ENCODE assay signal across 9 mouse cellular contexts in the genomic region with DNA sequence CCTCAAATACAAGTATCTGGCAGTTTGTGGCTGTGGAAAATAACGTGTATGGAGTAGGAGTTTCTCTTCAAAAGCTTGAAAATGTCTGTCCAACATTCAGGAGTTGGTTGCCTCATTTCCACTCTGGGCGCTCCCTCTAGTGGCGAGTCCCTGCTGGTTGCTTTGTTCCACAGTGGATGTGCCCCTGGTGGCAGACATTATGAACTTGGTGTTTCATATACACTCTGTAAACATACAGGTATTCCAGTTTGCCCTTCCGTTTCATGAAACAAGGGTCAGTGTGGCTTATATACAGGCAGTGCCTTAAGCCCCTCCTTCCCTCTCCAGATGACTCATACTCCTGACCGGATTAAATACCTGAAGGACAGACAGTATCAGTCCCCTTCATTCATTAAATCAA. TPM values are rescaled to one million over a fixed set of nuclear protein-coding genes. Genes with fewer than 3 reads are reported as not detected.
DNase-seq lines count a peak whose midpoint lies in the region; ATAC-seq and TF ChIP-seq lines count a peak whose summit lies in the region.
"Had no signal": no experiment of that assay in that cellular context is flagged by ENCODE, and none has a peak within 500 bp of the region (broad histone marks: within the 10 kb centered on the region; RNA-seq: fewer than 3 reads in every experiment).

No protein-coding gene starts in this region.

- no peak for TF ChIP-seq EP300 in ES-Bruce4 (IDR thresholded peaks at IDR 0.05; ENCODE audit: insufficient read depth, low read depth, low read length)

- no peak overlapping the region for H3K9ac ChIP-seq in ES-Bruce4 (ENCODE audit: low read depth, poor library complexity, severe bottlenecking)
- no peak overlapping the region for H3K9ac ChIP-seq in forebrain, embryonic 12.5 days

- H3K4me1 ChIP-seq in ES-Bruce4 (ENCODE audit: control insufficient read depth, insufficient read depth, low read length): no peaks in the 10 kb centered on the region
- no peaks in the 10 kb centered on the region for H3K4me1 ChIP-seq in forebrain, embryonic 12.5 days
- 0 out of 2 replicates have a peak, but pooled peaks cover 3% of the 10 kb centered on the region for H3K4me1 ChIP-seq in lung, adult 2 months (ENCODE audit: control insufficient read depth, insufficient read depth, low read length)

- ATAC-seq in forebrain, embryonic 12.5 days (ENCODE audit: low FRiP score): peak; percentile 80
- peak; percentile 96 for ATAC-seq in neutrophil, adult 5-6 weeks (ENCODE audit: extremely low read depth, insufficient number of reproducible peaks, low FRiP score, poor library complexity, severe bottlenecking)

- no peaks in the 10 kb centered on the region for H3K9me3 ChIP-seq in ES-Bruce4 (replicated peaks; ENCODE audit: control insufficient read depth, insufficient read depth, low read length, poor library complexity, severe bottlenecking)
- H3K9me3 ChIP-seq in forebrain, embryonic 12.5 days: no peaks in the 10 kb centered on the region

- H3K4me2 ChIP-seq in forebrain, embryonic 12.5 days: no peak overlapping the region

- TF ChIP-seq CTCF in ES-Bruce4 (IDR thresholded peaks at IDR 0.05; ENCODE audit: low read depth, low read length): peak; percentile 91
- TF ChIP-seq CTCF in lung, adult 2 months (IDR thresholded peaks at IDR 0.05; ENCODE audit: insufficient read depth, low read length): peak; percentile 100

- peak; percentile 8 for DNase-seq in c-Kit-negative CD71-positive TER-119-positive erythroid progenitor cells, embryonic 14.5 days (ENCODE audit: low read depth, low spot score)
- peak; percentile 95 for DNase-seq in heart, postnatal 4 days
- peak; percentile 80 to 88 for DNase-seq in layer of hippocampus, adult 8-10 months (ENCODE audit: low spot score in 2 of 2)
- DNase-seq in lung, adult 2 months: peak; percentile 84
- DNase-seq in testis, postnatal 10 days (ENCODE audit: low spot score): peak; percentile 95

- H3K4me3 ChIP-seq in ES-Bruce4 (ENCODE audit: low read depth, low read length): no peak overlapping the region
- no peak overlapping the region for H3K4me3 ChIP-seq in forebrain, embryonic 12.5 days (replicated peaks)
- H3K4me3 ChIP-seq in lung, adult 2 months (replicated peaks; ENCODE audit: extremely low read depth, low read depth, low read length): peak overlapping the region; percentile 22

- peaks cover 57% of the 10 kb centered on the region for H3K36me3 ChIP-seq in ES-Bruce4 (ENCODE audit: control insufficient read depth, insufficient read depth, low read length, poor library complexity, severe bottlenecking)
- H3K36me3 ChIP-seq in forebrain, embryonic 12.5 days (replicated peaks): peaks cover 4% of the 10 kb centered on the region; the same call in 1 of the 2 replicates

- no peak for TF ChIP-seq POLR2A in ES-Bruce4 (IDR thresholded peaks at IDR 0.05; ENCODE audit: insufficient read depth, low read length)
- no peak for TF ChIP-seq POLR2A in lung, adult 2 months (IDR thresholded peaks at IDR 0.05; ENCODE audit: borderline replicate concordance, extremely low read depth, low read depth, low read length)

- H3K27me3 ChIP-seq in ES-Bruce4 (ENCODE audit: control insufficient read depth, insufficient read depth, low read length, poor library complexity, severe bottlenecking): no peaks in the 10 kb centered on the region
- no peaks in the 10 kb centered on the region for H3K27me3 ChIP-seq in forebrain, embryonic 12.5 days

- WGBS in forebrain, embryonic 12.5 days: 42% methylated on average over 5 of the region's 5 CpGs
- 17% methylated on average over 5 of the region's 5 CpGs for WGBS in lung, adult 2 months

- no peak overlapping the region for H3K27ac ChIP-seq in ES-Bruce4 (ENCODE audit: insufficient read depth, low read length)
- H3K27ac ChIP-seq in forebrain, embryonic 12.5 days: no peak overlapping the region
- H3K27ac ChIP-seq: macrophage had no signal

RNA-seq across cellular contexts. Expression of gene Vps4a, which starts 28.5 kb away (rescaled TPM):
- 27.4 and 28.1 TPM in 2 replicates for polyA plus RNA-seq in ES-Bruce4 (2011; ENCODE audit: insufficient read depth, insufficient read length, low read depth, missing spikeins)
- polyA plus RNA-seq in forebrain, embryonic 12.5 days (2016; fragmentation: Nextera tagmentation; extraction: Ambion mirVana): 96.7 and 96.9 TPM in 2 replicates
- total RNA-seq in heart, postnatal 4 days (2021): 10 to 100 TPM; 54.2 to 59.1 TPM
- total RNA-seq in layer of hippocampus, adult 8-10 months (2022): 100 to 1,000 TPM; 104 to 117 (median 108) TPM
- 19.6 and 27.8 TPM in 2 replicates for polyA plus RNA-seq in lung, adult 2 months (2012; rRNA removed)
- 39.0 and 42.0 TPM in 2 replicates for total RNA-seq in neutrophil, adult 5-6 weeks (2017)

RNA-seq across cellular contexts. Expression of gene Pdf, which starts 45.9 kb away (rescaled TPM):
- 3.3 and 5.7 TPM in 2 replicates for polyA plus RNA-seq in ES-Bruce4 (2011; ENCODE audit: insufficient read depth, insufficient read length, low read depth, missing spikeins)
- 35.7 and 39.9 TPM in 2 replicates for polyA plus RNA-seq in forebrain, embryonic 12.5 days (2016; fragmentation: Nextera tagmentation; extraction: Ambion mirVana)
- total RNA-seq in heart, postnatal 4 days (2021): 10 to 100 TPM; 39.0 TPM
- 10 to 100 TPM; 26.6 to 29.5 (median 28.2) TPM for total RNA-seq in layer of hippocampus, adult 8-10 months (2022)
- polyA plus RNA-seq in lung, adult 2 months (2012; rRNA removed): 30.2 and 54.6 TPM in 2 replicates
- 18.9 and 22.1 TPM in 2 replicates for total RNA-seq in neutrophil, adult 5-6 weeks (2017)

RNA-seq across cellular contexts. Expression of gene Cog8, which starts 54.0 kb away (rescaled TPM):
- polyA plus RNA-seq in ES-Bruce4 (2011; ENCODE audit: insufficient read depth, insufficient read length, low read depth, missing spikeins): 20.0 and 21.4 TPM in 2 replicates
- 41.7 and 43.3 TPM in 2 replicates for polyA plus RNA-seq in forebrain, embryonic 12.5 days (2016; fragmentation: Nextera tagmentation; extraction: Ambion mirVana)
- 10 to 100 TPM; 16.9 to 18.3 TPM for total RNA-seq in heart, postnatal 4 days (2021)
- total RNA-seq in layer of hippocampus, adult 8-10 months (2022): 10 to 100 TPM; 26.0 to 34.6 (median 28.8) TPM
- polyA plus RNA-seq in lung, adult 2 months (2012; rRNA removed): 24.7 and 31.6 TPM in 2 replicates
- 27.3 and 29.6 TPM in 2 replicates for total RNA-seq in neutrophil, adult 5-6 weeks (2017)

RNA-seq across cellular contexts. Expression of gene Nip7, which starts 54.1 kb away (rescaled TPM):
- 130 and 156 TPM in 2 replicates for polyA plus RNA-seq in ES-Bruce4 (2011; ENCODE audit: insufficient read depth, insufficient read length, low read depth, missing spikeins)
- 92.7 and 99.0 TPM in 2 replicates for polyA plus RNA-seq in forebrain, embryonic 12.5 days (2016; fragmentation: Nextera tagmentation; extraction: Ambion mirVana)
- 10 to 100 TPM; 37.4 to 41.1 TPM for total RNA-seq in heart, postnatal 4 days (2021)
- total RNA-seq in layer of hippocampus, adult 8-10 months (2022): 10 to 100 TPM; 40.9 to 44.2 (median 42.7) TPM
- polyA plus RNA-seq in lung, adult 2 months (2012; rRNA removed): 20.3 and 26.0 TPM in 2 replicates
- 15.5 and 16.4 TPM in 2 replicates for total RNA-seq in neutrophil, adult 5-6 weeks (2017)

Comparison
In these comparisons a context has a peak if more than half of its experiments do, and no peak if none do; other contexts are left out.
1. DNase-seq: peak in every context shown above with its lines; median percentile 95 in heart, postnatal 4 days; 95 in testis, postnatal 10 days; 84 in layer of hippocampus, adult 8-10 months; 84 in lung, adult 2 months; 8 in c-Kit-negative CD71-positive TER-119-positive erythroid progenitor cells, embryonic 14.5 days.